Mouse (Mus musculus): ENCODE results near the gene Hyls1. TPM values are rescaled to one million over a fixed set of nuclear protein-coding genes. Genes with fewer than 3 reads are reported as not detected.

The Hyls1 gene
- polyA plus RNA-seq, 1 experiment from 2014 or later, result 5.0 TPM

DNA sequence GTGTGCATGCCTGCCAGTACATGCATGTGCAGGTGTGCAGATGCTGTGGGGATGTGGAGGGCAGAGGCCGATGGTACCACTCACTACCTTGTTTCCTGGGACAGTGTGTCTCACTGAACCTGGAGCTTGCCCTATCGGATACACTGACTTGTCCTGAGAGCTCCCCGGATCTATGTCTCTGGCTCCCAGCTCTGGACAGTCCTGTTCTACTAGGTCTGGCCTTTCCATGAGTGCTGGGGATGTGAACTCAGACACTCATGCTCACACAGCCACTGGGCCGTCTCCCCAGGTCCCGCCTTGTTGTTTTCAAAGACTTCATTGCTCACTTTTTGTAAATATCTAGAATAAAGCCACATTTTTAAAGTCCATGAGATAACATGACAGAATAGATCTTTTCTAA is 29.2 kb downstream of the Hyls1 start:
- H3K36me3 ChIP-seq (ENCODE audit: insufficient read depth, low read length), result no peaks in the 10 kb centered on the region
- H3K4me1 ChIP-seq (ENCODE audit: insufficient read depth, low read depth, low read length), result no peaks in the 10 kb centered on the region
- no peak overlapping the region for H3K9ac ChIP-seq (replicated peaks; ENCODE audit: low read depth)
- 76% methylated on average over 5 of the region's 5 CpGs for WGBS
- H3K9me3 ChIP-seq (ENCODE audit: low read length), result no peaks in the 10 kb centered on the region
- TF ChIP-seq CTCF (IDR thresholded peaks at IDR 0.05) (no peak), EP300 (IDR thresholded peaks at IDR 0.05) (no peak)
- no peak for DNase-seq (ENCODE audit: low spot score)
- H3K4me2 ChIP-seq (replicated peaks; ENCODE audit: low read depth, low read length), result no peak overlapping the region
- ATAC-seq, result no peak
- H3K27me3 ChIP-seq (replicated peaks; ENCODE audit: insufficient read depth, low read length), result no peaks in the 10 kb centered on the region
- H3K4me3 ChIP-seq (ENCODE audit: low read depth, low read length), result no peak overlapping the region
- no peak overlapping the region for H3K27ac ChIP-seq (ENCODE audit: low read length)

- no peak for DNase-seq (ENCODE audit: low spot score)
- Histone ChIP-seq H3K9me3 (ENCODE audit: low read length) (no peaks in the 10 kb centered on the region), H3K9ac (replicated peaks; ENCODE audit: low read depth) (no peak overlapping the region), H3K4me3 (ENCODE audit: low read depth, low read length) (no peak overlapping the region), H3K4me1 (ENCODE audit: insufficient read depth, low read depth, low read length) (no peaks in the 10 kb centered on the region), H3K27ac (ENCODE audit: low read length) (no peak overlapping the region), H3K27me3 (replicated peaks; ENCODE audit: insufficient read depth, low read length) (no peaks in the 10 kb centered on the region), H3K36me3 (ENCODE audit: insufficient read depth, low read length) (no peaks in the 10 kb centered on the region), H3K4me2 (replicated peaks; ENCODE audit: low read depth, low read length) (no peak overlapping the region)
- 66% methylated on average over 13 of the region's 13 CpGs for WGBS
- TF ChIP-seq EP300 (IDR thresholded peaks at IDR 0.05), result no peak
- TF ChIP-seq CTCF (IDR thresholded peaks at IDR 0.05), result no peak
- no peak for ATAC-seq
Observed at GRCm38 (mm10) chr9:35539001-35539750, 31.0 kb downstream of the Hyls1 start.

- no peaks in the 10 kb centered on the region for H3K27me3 ChIP-seq (replicated peaks; ENCODE audit: insufficient read depth, low read length)
- DNase-seq (ENCODE audit: low spot score) (no peak), ATAC-seq (no peak)
- WGBS, result 61% methylated on average over 4 of the region's 4 CpGs
- no peaks in the 10 kb centered on the region for H3K36me3 ChIP-seq (ENCODE audit: insufficient read depth, low read length)
- H3K4me3 ChIP-seq (ENCODE audit: low read depth, low read length), result no peak overlapping the region
- TF ChIP-seq CTCF (IDR thresholded peaks at IDR 0.05), result no peak
- no peak for TF ChIP-seq EP300 (IDR thresholded peaks at IDR 0.05)
- H3K9ac ChIP-seq (replicated peaks; ENCODE audit: low read depth), result no peak overlapping the region
- H3K9me3 ChIP-seq (ENCODE audit: low read length), result no peaks in the 10 kb centered on the region
- H3K27ac ChIP-seq (ENCODE audit: low read length), result no peak overlapping the region
- H3K4me1 ChIP-seq (ENCODE audit: insufficient read depth, low read depth, low read length), result no peaks in the 10 kb centered on the region
- H3K4me2 ChIP-seq (replicated peaks; ENCODE audit: low read depth, low read length), result no peak overlapping the region
Observed at GRCm38 (mm10) chr9:35535876-35536275, 34.3 kb downstream of the Hyls1 start.

GRCm38 (mm10) chr9:35535110-35535509 is 35.1 kb downstream of the Hyls1 start:
- no peak overlapping the region for H3K4me3 ChIP-seq (ENCODE audit: low read depth, low read length)
- no peak overlapping the region for H3K27ac ChIP-seq (ENCODE audit: low read length)
- ATAC-seq (peak; percentile 73), DNase-seq (ENCODE audit: low spot score) (peak; percentile 82)
- H3K36me3 ChIP-seq (ENCODE audit: insufficient read depth, low read length), result no peaks in the 10 kb centered on the region
- TF ChIP-seq CTCF (IDR thresholded peaks at IDR 0.05) (peak; percentile 90), EP300 (IDR thresholded peaks at IDR 0.05) (no peak)
- H3K4me2 ChIP-seq (replicated peaks; ENCODE audit: low read depth, low read length), result no peak overlapping the region
- H3K9me3 ChIP-seq (ENCODE audit: low read length), result no peaks in the 10 kb centered on the region
- no peaks in the 10 kb centered on the region for H3K4me1 ChIP-seq (ENCODE audit: insufficient read depth, low read depth, low read length)
- no peaks in the 10 kb centered on the region for H3K27me3 ChIP-seq (replicated peaks; ENCODE audit: insufficient read depth, low read length)
- WGBS, result 6% methylated on average over 2 of the region's 2 CpGs
- H3K9ac ChIP-seq (replicated peaks; ENCODE audit: low read depth), result no peak overlapping the region

DNA sequence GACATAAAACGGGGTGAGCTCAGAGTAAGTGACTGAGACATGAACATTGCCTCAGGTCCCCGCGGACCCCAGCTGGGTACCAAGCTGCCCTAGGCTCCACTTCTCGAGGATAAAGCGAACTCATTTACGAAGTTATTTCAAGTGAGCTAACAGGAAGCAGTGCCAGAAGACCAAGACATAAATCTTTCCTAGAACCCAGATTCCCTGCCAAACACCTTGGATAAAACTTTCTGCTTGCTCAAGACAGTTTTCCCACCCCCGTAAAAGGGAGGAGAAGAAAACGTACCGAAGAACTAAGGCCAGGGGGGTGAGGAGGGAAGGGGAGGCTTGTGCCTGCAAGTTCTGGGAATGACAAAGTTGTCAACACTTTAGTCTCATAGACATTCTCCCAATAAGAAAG is 36.9 kb downstream of the Hyls1 start:
- Histone ChIP-seq H3K9ac (replicated peaks; ENCODE audit: low read depth) (no peak overlapping the region), H3K4me3 (ENCODE audit: low read depth, low read length) (no peak overlapping the region), H3K27ac (ENCODE audit: low read length) (no peak overlapping the region), H3K36me3 (ENCODE audit: insufficient read depth, low read length) (no peaks in the 10 kb centered on the region), H3K9me3 (ENCODE audit: low read length) (no peaks in the 10 kb centered on the region), H3K27me3 (replicated peaks; ENCODE audit: insufficient read depth, low read length) (no peaks in the 10 kb centered on the region), H3K4me1 (ENCODE audit: insufficient read depth, low read depth, low read length) (no peaks in the 10 kb centered on the region), H3K4me2 (replicated peaks; ENCODE audit: low read depth, low read length) (no peak overlapping the region)
- WGBS, result 58% methylated on average over 9 of the region's 9 CpGs
- DNase-seq (ENCODE audit: low spot score) (no peak), ATAC-seq (no peak)
- no peak for TF ChIP-seq EP300 (IDR thresholded peaks at IDR 0.05)
- TF ChIP-seq CTCF (IDR thresholded peaks at IDR 0.05), result no peak

DNA sequence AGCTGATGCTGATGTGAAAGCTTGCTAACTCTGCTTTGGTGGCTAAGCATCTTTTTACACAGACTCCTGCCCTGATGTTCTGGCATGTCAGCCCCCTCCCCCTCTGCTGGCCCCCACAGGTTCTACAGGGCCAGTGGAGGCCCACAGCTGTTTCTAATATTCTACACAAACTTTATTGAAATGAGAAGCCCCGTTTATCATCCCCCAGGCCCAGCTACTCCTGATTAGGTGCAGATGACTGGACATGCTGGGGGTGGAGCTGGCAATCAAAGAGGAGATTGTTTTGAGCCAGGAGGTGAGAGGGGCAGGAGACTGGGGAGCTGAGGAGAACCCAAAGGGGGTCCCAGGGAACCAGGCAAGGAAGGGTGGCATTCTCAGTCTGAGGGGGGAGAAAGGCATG is 40.4 kb downstream of the Hyls1 start:
- DNase-seq (ENCODE audit: low spot score) (no peak), ATAC-seq (no peak)
- no peak overlapping the region for H3K9ac ChIP-seq (replicated peaks; ENCODE audit: low read depth)
- 24% methylated on average over 1 of the region's 1 CpGs for WGBS
- no peak overlapping the region for H3K27ac ChIP-seq (ENCODE audit: low read length)
- no peak overlapping the region for H3K4me2 ChIP-seq (replicated peaks; ENCODE audit: low read depth, low read length)
- H3K36me3 ChIP-seq (ENCODE audit: insufficient read depth, low read length), result no peaks in the 10 kb centered on the region
- no peaks in the 10 kb centered on the region for H3K4me1 ChIP-seq (ENCODE audit: insufficient read depth, low read depth, low read length)
- no peaks in the 10 kb centered on the region for H3K9me3 ChIP-seq (ENCODE audit: low read length)
- H3K4me3 ChIP-seq (ENCODE audit: low read depth, low read length), result no peak overlapping the region
- no peaks in the 10 kb centered on the region for H3K27me3 ChIP-seq (replicated peaks; ENCODE audit: insufficient read depth, low read length)
- no peak for TF ChIP-seq CTCF (IDR thresholded peaks at IDR 0.05)
- no peak for TF ChIP-seq EP300 (IDR thresholded peaks at IDR 0.05)
